Mouse (Mus musculus): ENCODE measurements around the gene Mrrf.

The Mrrf gene

GRCm38 (mm10) chr2:36136300-36136941, at the start of gene Mrrf, which contains the start of gene Rbm18:
Gene Mrrf, plus strand, starts transcription at chr2:36136389.
Gene Rbm18, minus strand, starts transcription at chr2:36136773.
- peak; percentile 98 for ATAC-seq (ENCODE audit: low TSS enrichment)

DNA sequence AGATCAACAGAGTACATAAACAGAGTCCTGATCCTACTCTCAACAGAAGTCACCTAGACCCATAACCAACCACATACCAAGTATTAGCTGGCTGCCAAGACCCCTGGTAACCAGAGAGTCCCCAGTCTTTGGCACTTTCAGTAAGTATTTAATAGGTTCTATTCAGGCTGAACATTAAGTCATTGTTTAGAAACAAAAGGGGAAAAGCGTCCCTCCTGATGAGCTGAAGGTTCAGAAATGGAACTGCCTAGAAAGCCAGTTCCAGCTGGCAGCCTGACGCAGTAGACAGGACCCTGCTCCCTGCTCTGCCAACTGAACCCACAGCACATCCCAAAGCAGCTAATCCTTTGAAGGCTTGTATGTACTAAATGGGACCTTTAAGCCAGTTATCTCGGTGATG, 47.0 kb upstream of the Mrrf start:
- no peak for ATAC-seq (ENCODE audit: low TSS enrichment)

DNA sequence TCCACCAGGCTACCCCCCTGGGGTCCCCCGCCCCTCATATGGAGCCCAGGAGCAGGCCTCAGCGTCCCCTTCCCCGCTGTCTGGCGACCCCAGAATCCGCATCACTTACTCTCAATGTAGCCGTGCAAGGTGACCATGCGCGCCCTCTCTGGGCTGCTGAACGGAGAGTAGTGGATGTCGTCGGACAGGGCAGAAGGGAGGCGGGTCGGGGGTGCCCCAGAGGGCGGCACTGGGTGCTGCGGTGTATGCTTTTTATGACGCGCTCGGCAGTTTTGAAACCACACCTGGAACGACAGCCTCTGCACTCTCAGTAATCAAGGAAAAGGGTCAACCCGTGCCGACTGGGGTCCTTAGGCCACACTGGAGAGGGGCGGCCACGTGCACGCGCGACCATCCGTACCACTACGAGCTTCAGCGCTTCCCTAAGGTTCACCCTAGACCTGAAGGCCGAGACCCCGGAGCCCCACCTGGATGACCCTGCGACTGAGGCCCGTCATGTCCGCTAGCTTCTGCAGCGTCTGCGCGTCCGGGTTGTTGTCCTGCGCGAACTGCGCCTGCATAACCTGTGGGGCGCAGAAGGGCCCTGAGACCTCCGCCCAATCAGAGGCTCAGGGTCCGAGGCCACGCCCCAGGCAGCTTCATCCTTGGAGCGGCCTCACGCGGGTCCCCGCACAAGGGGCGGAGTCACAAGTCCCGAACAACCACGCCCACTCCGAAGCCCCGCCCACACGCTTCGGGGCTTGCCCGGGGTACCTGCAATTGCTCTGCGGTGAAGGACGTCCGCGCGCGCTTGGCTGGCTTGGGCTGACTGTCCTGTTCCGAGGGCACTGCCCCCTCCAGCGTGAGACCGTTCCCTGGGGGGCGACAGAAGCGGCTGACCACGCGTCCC, 45.1 kb upstream of the Mrrf start:
- no peak for ATAC-seq (ENCODE audit: low TSS enrichment)

DNA sequence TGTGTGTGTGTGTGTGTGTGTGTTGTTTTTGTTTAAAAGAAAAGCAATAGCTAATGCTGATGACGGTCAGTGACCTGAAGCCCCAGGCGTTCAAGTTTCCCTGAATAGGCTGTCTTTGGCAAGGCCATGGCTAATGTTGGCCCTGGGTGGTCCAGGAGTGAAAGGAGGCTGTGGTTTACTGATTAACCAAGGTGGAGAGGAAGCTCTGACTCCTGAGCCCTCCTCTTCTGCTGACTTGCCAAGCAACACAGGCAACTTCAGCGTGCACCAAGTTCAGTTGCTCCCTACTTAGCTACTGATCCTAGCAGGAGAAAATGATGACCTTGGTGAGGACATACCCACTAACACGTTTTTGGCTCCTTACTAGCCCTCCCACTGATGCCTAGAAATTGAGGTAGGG, 43.4 kb upstream of the Mrrf start:
- ATAC-seq (ENCODE audit: low TSS enrichment), result no peak

GRCm38 (mm10) chr2:36093301-36093700, 42.9 kb upstream of the Mrrf start:
- no peak for ATAC-seq (ENCODE audit: low TSS enrichment)

DNA sequence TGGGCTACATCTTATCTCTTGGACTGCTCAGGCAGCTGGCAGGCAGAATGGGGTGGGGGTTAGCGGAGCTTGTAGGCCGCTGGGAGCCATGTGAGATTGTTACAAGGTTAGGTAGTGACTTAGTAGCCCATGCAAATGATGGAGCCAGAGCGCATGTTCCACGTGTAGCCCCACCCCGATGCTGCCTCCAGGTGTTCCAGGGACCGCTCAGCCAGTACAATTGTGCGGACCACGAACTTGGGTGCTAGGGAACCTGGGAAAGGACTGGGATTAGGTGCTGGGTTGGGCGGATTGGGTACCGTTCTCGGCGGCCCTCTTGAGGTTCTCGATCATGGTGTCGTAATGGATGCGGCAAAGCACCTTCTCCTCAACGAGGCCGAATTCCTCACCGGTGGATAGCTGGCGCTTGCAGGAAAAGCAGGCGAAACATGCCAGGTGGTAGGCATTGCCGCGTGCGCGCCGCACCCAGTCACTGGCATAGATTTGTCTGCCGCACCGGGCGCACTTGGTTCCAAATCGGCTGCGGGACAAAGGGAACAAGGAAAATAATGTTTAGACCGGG, 42.2 kb upstream of the Mrrf start:
- ATAC-seq (ENCODE audit: low TSS enrichment), result no peak

DNA sequence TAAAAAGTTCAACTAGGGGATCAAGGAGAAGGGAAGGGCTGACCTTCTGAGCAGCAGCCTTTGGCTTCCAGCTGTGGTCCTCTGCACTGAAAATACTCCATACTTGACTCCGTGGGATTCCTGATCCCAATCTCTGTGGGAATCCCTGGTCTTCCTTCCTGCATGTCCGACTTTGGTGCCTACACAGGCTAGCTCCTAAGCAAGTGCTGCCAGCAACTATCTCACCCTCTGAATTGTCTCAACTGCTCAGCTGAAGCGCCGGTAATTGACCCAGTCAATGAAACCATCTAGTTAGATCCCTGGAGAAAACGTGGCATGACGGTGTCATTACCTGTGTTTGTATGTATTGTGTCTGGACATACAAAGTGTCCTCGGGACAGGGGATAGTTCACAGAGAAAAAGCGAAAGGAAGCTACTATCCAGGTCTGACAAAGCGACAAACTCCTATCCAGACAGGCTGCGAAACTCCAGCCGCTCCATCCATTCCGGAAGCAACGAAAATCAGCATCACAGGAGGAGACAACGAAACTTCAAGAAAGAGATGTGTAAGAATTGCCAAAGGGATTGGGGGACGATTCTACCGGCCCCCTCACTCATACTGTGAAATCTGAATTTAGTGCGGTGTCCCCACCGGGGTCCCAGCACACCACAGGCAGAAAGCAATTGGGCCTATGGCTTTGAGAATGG, 38.9 kb upstream of the Mrrf start:
- no peak for ATAC-seq (ENCODE audit: low TSS enrichment)

GRCm38 (mm10) chr2:36098021-36098420, 38.2 kb upstream of the Mrrf start:
- ATAC-seq (ENCODE audit: low TSS enrichment), result no peak

GRCm38 (mm10) chr2:36099739-36100138, 36.5 kb upstream of the Mrrf start:
- ATAC-seq (ENCODE audit: low TSS enrichment), result no peak

- ATAC-seq (ENCODE audit: low TSS enrichment), result no peak
These were observed 34.2 kb upstream of the Mrrf start for GRCm38 (mm10) chr2:36101866-36102558.

DNA sequence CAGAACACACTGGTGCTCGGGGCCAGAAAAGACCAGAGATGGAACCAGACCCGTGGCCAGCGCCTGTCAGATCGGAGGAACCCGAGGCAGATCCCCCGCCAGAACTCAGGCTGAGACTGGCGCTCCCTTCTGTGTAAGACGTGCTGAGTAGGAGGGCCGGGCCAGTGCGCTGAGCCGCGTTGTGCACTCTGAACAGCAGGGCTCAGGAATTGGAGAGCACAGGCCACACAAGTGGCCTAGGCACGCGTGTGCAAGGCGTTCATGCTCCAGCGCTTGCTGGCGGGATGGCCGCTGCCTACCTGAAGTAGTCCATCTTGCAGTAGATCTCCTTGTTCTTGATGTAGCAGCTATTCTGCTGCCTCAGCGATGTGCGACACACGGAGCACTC, 33.6 kb upstream of the Mrrf start:
- ATAC-seq (ENCODE audit: low TSS enrichment), result no peak

DNA sequence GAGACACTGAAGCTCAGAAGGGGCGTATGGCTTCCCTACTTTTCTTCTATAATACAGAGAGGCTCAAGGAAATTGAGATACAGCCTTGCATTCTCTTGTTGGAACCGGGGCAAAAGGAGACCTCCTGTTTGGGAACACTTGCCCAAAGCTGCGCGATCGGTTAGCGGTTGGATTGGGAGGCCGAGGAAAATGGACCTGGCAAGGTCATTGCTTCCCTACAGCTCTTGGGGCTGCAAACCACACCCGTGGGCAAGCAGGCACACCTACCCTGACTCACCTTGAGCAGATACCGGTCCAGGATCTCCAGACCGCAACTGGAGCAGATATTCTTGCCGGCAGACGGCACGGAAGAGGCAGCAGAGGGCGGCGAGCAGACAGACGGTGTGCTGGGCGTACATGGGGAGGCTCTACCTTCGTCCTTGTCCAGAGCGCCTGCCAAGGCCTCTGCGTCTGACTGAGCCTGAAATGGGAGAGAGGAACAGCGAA, 33.1 kb upstream of the Mrrf start:
- ATAC-seq (ENCODE audit: low TSS enrichment), result no peak

- no peak for ATAC-seq (ENCODE audit: low TSS enrichment)
These were observed 32.4 kb upstream of the Mrrf start for GRCm38 (mm10) chr2:36103555-36104367.

DNA sequence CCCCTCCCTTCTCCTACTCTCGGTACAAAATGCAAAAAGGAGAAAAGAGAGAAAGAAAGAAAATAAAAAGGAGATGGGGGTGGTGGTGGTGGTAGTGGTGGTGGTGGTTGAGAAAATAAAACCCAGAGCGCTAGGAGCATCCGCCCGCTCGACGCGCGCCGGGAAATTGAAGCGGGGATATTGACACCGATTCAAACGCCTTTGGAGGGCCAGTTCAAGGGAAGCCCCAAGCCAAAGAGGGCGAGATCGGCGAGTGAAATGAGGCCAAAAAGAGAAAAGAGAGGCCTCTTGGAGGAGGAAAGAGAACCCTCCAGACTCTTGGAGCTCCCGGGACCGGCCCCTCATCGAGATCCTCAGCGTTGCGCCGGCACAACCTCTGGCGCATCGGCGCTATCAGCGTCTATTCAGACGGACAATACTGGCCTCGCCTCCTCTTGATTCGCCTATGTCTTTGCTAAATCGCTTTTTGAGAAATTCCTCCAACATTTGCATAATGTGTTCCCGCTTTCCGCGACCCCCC, 31.7 kb upstream of the Mrrf start:
- ATAC-seq (ENCODE audit: low TSS enrichment), result no peak

GRCm38 (mm10) chr2:36104956-36105741, 31.0 kb upstream of the Mrrf start, which contains the start of gene Lhx6:
Gene Lhx6, minus strand, starts transcription at chr2:36105408.
- ATAC-seq (ENCODE audit: low TSS enrichment), result 0 out of 2 replicates have a peak, but pooled peaks have one; percentile 24

DNA sequence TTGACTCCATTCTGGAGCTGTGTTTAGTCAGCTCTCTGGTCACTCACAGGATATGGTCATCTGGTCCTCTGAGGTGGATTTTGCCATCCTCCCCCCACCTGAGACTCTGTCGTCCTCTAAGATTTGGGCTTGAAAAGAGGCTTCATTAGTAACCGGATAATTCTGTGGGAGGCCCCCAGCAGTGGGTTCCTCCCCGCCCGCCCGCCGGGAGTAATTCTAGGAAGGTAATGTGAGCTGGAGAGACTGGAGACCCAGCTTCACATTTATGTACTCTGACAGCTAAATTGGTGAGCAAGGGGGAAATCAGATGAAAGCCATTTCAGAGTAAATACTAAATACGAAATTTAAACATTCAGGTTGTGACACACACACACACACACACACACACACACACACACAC, 27.6 kb upstream of the Mrrf start:
- ATAC-seq (ENCODE audit: low TSS enrichment), result no peak

GRCm38 (mm10) chr2:36112632-36113031, 23.6 kb upstream of the Mrrf start:
- no peak for ATAC-seq (ENCODE audit: low TSS enrichment)

- no peak for ATAC-seq (ENCODE audit: low TSS enrichment)
These were observed 9.3 kb upstream of the Mrrf start for GRCm38 (mm10) chr2:36126795-36127429.

DNA sequence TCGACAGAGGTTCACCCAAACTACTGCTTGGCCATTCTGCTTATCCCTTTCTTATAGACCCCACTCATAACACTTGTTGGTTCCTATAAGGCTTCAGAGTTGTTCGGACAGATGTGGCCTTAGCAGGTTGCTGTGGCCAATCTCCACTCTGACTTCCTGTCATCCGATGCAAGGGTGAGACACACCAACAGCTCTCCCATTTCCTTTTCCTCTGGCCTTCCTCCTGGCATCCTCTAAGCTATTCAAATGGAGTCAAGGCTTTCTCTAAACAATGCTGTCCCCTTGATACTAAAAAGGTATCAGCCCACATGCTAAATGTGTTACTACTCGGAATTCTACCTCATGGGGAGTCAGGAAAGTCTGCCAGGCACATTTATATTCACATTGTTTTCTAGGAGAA, 8.2 kb upstream of the Mrrf start:
- ATAC-seq (ENCODE audit: low TSS enrichment), result no peak
